Mouse (Mus musculus) testis, adult 2 months (tissue): ENCODE results near the gene Skap1. TPM values are rescaled to one million over a fixed set of nuclear protein-coding genes. Genes with fewer than 3 reads are reported as not detected.
A peak's percentile ranks its signal among the peaks of the same experiment; 100 is the strongest.

Source experiments
- H3K27ac ChIP-seq: fragments of 200-500 bp; 2 replicates; pipeline ENCODE4 v1.5.1; 2012; ENCODE audit warnings: low read depth, low read length; ENCODE audit not compliant: control insufficient read depth, insufficient read depth
- H3K27me3 ChIP-seq: fragments of 200-500 bp; 2 replicates; pipeline ENCODE4 v1.6.1; 2012; ENCODE audit warnings: mild to moderate bottlenecking, low read length, moderate library complexity; ENCODE audit not compliant: control insufficient read depth, insufficient read depth
- H3K36me3 ChIP-seq: fragments of 200-500 bp; 2 replicates; pipeline ENCODE4 v1.6.1; 2012; ENCODE audit warnings: mild to moderate bottlenecking, low read length; ENCODE audit not compliant: control insufficient read depth, insufficient read depth
- H3K4me1 ChIP-seq: fragments of 200-500 bp; 2 replicates; pipeline ENCODE4 v1.6.1; 2012; ENCODE audit warnings: low read length; ENCODE audit not compliant: control insufficient read depth, insufficient read depth
- H3K4me3 ChIP-seq: fragments of 200-500 bp; 2 replicates; pipeline ENCODE4 v1.5.1; 2012; ENCODE audit warnings: low read depth, mild to moderate bottlenecking, low read length, moderate library complexity, mixed read lengths; ENCODE audit not compliant: control insufficient read depth
- CTCF ChIP-seq: fragments of 200-500 bp; IDR thresholded peaks from 2 replicates; pipeline ENCODE4 v1.5.1; 2012; ENCODE audit warnings: low read depth, mild to moderate bottlenecking, inconsistent platforms, low read length, moderate library complexity; ENCODE audit not compliant: control insufficient read depth, insufficient read depth, insufficient replicate concordance
- POLR2A ChIP-seq: fragments of 200-500 bp; IDR thresholded peaks from 2 replicates; pipeline ENCODE4 v1.6.1; 2012; ENCODE audit warnings: low read depth, mild to moderate bottlenecking, inconsistent platforms, low read length, moderate library complexity; ENCODE audit not compliant: control insufficient read depth
- polyA plus RNA-seq: library from polyadenylated mRNA; depleted of rRNA; stranded (reverse); fragments of >200 nt; gene quantifications from 2 replicates; pipeline ENCODE4 v1.2.3, GENCODE M21; 2012

The Skap1 gene
- polyA plus RNA-seq, 1 experiment = 1.5 TPM

GRCm38 (mm10) chr11:96505841-96506240 lies 41.4 kb downstream of the Skap1 start:
- H3K4me1 ChIP-seq = no peaks in the 10 kb centered on the region
- H3K27me3 ChIP-seq = no peaks in the 10 kb centered on the region
- no peak overlapping the region for H3K4me3 ChIP-seq
- H3K36me3 ChIP-seq = no peaks in the 10 kb centered on the region
- H3K27ac ChIP-seq = no peak overlapping the region
- TF ChIP-seq CTCF (no peak), POLR2A (no peak)

DNA sequence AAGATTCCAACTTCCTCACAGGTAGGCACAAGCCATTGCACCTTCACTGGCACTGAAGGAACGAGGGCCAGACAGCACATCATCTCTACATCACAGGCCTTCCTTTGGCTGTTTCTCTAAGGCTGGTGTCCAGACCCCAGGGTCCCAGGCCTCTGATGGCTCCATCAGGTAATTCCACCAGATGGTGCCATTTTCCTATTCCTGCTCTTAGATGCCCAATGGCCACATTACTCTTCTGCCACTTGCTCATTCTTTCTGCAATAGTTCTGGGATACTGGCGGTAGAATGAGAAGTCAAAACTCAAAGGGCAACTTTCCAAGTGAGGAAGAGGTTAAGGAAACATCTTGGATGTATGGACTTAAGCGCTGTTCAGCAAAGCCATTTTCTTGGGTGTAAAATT lies 50.8 kb downstream of the Skap1 start:
- H3K27me3 ChIP-seq = no peaks in the 10 kb centered on the region
- H3K4me3 ChIP-seq = no peak overlapping the region
- TF ChIP-seq POLR2A = no peak
- TF ChIP-seq CTCF = no peak
- H3K36me3 ChIP-seq = no peaks in the 10 kb centered on the region
- no peak overlapping the region for H3K27ac ChIP-seq
- H3K4me1 ChIP-seq = peaks cover 5% of the 10 kb centered on the region; the same call in 1 of the 2 replicates

DNA sequence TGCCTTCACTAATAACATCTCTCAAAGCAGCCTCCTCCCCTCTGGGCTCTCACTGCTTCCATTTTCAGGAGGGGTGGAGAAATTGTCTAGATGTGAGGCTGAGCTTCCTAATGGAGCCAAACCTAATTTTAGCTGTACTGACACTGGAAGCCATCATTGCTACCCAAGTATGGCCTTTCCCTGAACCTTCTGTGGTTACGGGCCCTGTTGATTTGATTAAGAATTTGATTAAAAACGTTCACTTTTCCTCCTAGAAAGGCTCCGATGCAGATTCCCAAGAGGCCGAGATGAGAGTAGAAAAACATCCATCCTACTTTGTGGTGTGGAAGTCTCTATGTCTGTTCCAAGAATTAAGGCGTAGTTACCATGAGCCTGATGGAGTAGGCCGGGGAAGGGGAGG lies 60.1 kb downstream of the Skap1 start:
- Histone ChIP-seq H3K27me3 (no peaks in the 10 kb centered on the region), H3K4me3 (no peak overlapping the region), H3K27ac (no peak overlapping the region), H3K36me3 (no peaks in the 10 kb centered on the region), H3K4me1 (peaks cover 2% of the 10 kb centered on the region)
- no peak for TF ChIP-seq CTCF
- TF ChIP-seq POLR2A = no peak

- TF ChIP-seq CTCF (no peak), POLR2A (no peak)
- Histone ChIP-seq H3K4me1 (peaks cover 2% of the 10 kb centered on the region), H3K4me3 (peak overlapping the region; percentile 42), H3K36me3 (no peaks in the 10 kb centered on the region), H3K27me3 (no peaks in the 10 kb centered on the region), H3K27ac (no peak overlapping the region)
These were observed 61.8 kb downstream of the Skap1 start for GRCm38 (mm10) chr11:96526137-96526621.

GRCm38 (mm10) chr11:96531757-96532433 lies 67.5 kb downstream of the Skap1 start:
- TF ChIP-seq CTCF (no peak), POLR2A (no peak)
- no peak overlapping the region for H3K4me3 ChIP-seq
- no peak overlapping the region for H3K27ac ChIP-seq
- H3K27me3 ChIP-seq = no peaks in the 10 kb centered on the region
- peaks cover 2% of the 10 kb centered on the region for H3K4me1 ChIP-seq
- no peaks in the 10 kb centered on the region for H3K36me3 ChIP-seq

DNA sequence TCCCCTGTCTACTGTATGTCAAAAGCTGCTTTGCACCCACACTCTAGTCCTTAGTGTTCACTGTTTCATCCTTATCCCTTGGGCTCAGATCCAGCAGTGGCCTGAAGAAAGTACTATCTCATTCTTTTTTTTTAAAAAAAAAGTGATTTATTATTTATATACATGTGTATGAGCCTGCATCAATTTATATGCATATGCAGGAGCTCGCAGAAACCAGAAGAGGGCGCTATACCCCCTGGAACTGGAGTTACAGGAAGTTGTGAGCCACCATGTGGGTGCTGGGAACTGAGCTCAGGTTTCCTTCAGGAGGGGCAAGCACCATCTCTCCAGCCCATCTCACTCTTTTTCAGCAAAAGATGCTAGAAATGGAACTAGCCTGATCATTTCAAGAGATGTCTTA lies 70.1 kb downstream of the Skap1 start:
- TF ChIP-seq POLR2A (no peak), CTCF (peak; percentile 44; the same call in 1 of the 2 replicates)
- H3K36me3 ChIP-seq = no peaks in the 10 kb centered on the region
- H3K4me3 ChIP-seq = no peak overlapping the region
- H3K4me1 ChIP-seq = no peaks in the 10 kb centered on the region
- no peaks in the 10 kb centered on the region for H3K27me3 ChIP-seq
- no peak overlapping the region for H3K27ac ChIP-seq

DNA sequence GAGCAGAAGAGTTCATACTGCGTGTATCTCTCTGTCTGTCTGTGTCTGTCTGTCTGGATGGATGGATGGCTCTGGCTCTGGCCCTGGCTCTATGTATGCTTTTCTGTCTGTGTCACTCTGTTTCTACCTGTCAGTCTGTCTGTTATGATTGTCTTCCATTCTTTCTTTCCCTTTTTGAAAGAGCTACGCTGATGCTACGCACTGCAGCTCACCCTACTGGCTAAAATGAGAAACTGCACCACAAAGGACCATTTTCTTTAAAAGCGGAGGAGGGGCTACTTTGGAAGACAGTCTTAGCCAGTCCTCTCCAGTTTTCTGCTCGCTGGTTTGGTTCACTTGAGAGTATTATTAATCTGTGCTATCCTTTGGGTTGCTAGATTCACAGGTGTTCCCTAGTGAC lies 71.8 kb downstream of the Skap1 start:
- Histone ChIP-seq H3K27me3 (no peaks in the 10 kb centered on the region), H3K4me3 (no peak overlapping the region), H3K4me1 (no peaks in the 10 kb centered on the region), H3K36me3 (no peaks in the 10 kb centered on the region), H3K27ac (no peak overlapping the region)
- TF ChIP-seq POLR2A = no peak
- no peak for TF ChIP-seq CTCF

GRCm38 (mm10) chr11:96542003-96542402 lies 77.6 kb downstream of the Skap1 start:
- H3K27ac ChIP-seq = no peak overlapping the region
- H3K4me3 ChIP-seq = no peak overlapping the region
- TF ChIP-seq CTCF (no peak), POLR2A (no peak)
- H3K36me3 ChIP-seq = no peaks in the 10 kb centered on the region
- H3K4me1 ChIP-seq = no peaks in the 10 kb centered on the region
- H3K27me3 ChIP-seq = no peaks in the 10 kb centered on the region
